Mouse (Mus musculus) E14TG2a.4 (cell line): ENCODE results near the gene Syngr3.

Experiments
- CTCF ChIP-seq: conservative IDR thresholded peaks from 2 replicates; pipeline ENCODE4 v1.5.1; 2014; ENCODE audit warnings: low read length
- NANOG ChIP-seq: IDR thresholded peaks from 2 replicates; pipeline ENCODE4 v1.6.1; 2014; ENCODE audit warnings: borderline replicate concordance, low read length, mixed read lengths
- POU5F1 ChIP-seq: IDR thresholded peaks from 2 replicates; pipeline ENCODE4 v1.6.1; 2014; ENCODE audit warnings: low read length, borderline replicate concordance

GRCm38 (mm10) chr17:24734513-24734912 is 44.8 kb upstream of the Syngr3 start:
- TF ChIP-seq CTCF (no peak; the same call in 1 of the 2 replicates), POU5F1 (no peak), NANOG (no peak)
